Mouse (Mus musculus): ENCODE results near the gene Gcnt3. TPM values are rescaled to one million over a fixed set of nuclear protein-coding genes. Genes with fewer than 3 reads are reported as not detected.
A peak's percentile ranks its signal among the peaks of the same experiment; 100 is the strongest.

Gcnt3 gene
- polyA plus RNA-seq (2015; fragmentation: Nextera tagmentation; extraction: Ambion mirVana), result 0.43 and 0.67 TPM in 2 replicates

DNA sequence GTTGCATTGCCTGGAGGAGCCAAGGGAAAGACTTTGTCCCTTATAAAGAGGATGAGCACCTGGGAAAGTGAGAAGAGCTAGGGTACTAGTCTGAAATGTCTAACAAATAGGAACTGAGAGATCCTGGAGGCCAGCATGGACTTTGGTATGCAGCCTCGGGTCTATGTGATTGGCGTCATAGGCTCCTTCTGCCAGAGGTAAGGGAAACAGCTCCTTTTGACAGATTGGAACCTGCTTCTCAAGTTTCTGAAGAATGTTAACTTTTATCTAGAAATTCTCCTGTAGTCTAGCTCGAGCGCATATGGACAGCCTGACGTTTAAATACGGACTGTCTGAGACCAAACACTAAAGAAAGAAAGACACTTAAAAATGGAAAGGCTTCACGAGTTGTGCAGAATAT is at the start of gene Gcnt3:
TSS of gene Gcnt3 (minus strand) at position 101 of the 400 bp plus-strand sequence.
- ATAC-seq (ENCODE audit: insufficient number of reproducible peaks, low FRiP score, low TSS enrichment, low read depth), result no peak
- WGBS, result 65% methylated on average over 7 of the region's 7 CpGs
- Histone ChIP-seq H3K4me1 (no peaks in the 10 kb centered on the region), H3K9me3 (no peaks in the 10 kb centered on the region), H3K27ac (no peak within 1 kb of the TSS), H3K27me3 (no peaks in the 10 kb centered on the region), H3K4me2 (no peak within 1 kb of the TSS), H3K4me3 (no peak within 1 kb of the TSS), H3K9ac (no peak within 1 kb of the TSS), H3K36me3 (no peaks in the 10 kb centered on the region)

DNA sequence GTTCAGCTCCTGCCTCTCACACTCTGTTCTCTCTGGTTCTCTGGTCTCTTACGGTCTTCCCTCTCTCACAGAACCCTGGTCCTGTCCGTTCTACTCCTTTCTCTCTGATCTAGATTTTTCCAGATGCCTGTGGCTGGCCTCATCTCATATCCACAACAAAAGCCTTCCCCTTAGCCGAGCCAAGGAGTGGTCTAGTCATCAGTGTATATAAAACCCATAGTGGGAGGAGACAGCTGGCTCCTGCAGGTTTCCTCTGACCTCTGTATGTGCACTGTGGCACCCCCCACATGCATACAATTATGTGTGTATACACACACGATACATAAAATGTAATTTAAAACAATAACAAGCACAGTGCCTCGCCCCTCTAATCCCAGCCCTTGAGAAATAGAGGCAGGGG is 49.5 kb upstream of the Gcnt3 start:
- ATAC-seq (ENCODE audit: insufficient number of reproducible peaks, low FRiP score, low TSS enrichment, low read depth), result no peak
- no peak overlapping the region for H3K27ac ChIP-seq
- no peak overlapping the region for H3K4me3 ChIP-seq
- H3K36me3 ChIP-seq, result no peaks in the 10 kb centered on the region
- H3K9ac ChIP-seq, result no peak overlapping the region
- H3K4me1 ChIP-seq, result peaks cover 21% of the 10 kb centered on the region
- no peaks in the 10 kb centered on the region for H3K27me3 ChIP-seq
- no peak overlapping the region for H3K4me2 ChIP-seq
- 52% methylated on average over 5 of the region's 5 CpGs for WGBS
- H3K9me3 ChIP-seq, result no peaks in the 10 kb centered on the region

DNA sequence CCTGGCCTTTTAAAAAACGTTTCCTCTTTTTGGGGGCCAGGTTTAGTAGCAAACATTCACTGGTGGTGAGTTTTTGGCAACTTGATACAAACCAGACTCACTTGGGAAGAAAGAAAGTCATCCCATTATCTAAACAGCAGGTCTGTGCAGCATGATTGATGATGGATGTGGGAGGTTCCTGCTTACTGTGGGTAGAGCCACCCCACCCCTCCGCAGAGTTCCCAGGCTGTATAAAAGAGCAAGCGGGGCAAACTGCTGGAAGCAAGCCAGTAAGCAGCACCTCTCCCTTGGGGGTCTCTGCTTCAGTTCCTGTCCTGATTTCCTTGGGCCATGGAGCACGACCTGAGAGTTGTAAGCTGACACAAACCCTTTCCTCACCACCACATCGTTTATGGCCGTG is 48.2 kb upstream of the Gcnt3 start:
- Histone ChIP-seq H3K36me3 (no peaks in the 10 kb centered on the region), H3K27ac (no peak overlapping the region), H3K4me2 (no peak overlapping the region), H3K4me3 (no peak overlapping the region), H3K27me3 (no peaks in the 10 kb centered on the region), H3K4me1 (peaks cover 24% of the 10 kb centered on the region), H3K9me3 (no peaks in the 10 kb centered on the region), H3K9ac (no peak overlapping the region)
- no peak for ATAC-seq (ENCODE audit: insufficient number of reproducible peaks, low FRiP score, low TSS enrichment, low read depth)
- WGBS, result 20% methylated on average over 6 of the region's 6 CpGs

DNA sequence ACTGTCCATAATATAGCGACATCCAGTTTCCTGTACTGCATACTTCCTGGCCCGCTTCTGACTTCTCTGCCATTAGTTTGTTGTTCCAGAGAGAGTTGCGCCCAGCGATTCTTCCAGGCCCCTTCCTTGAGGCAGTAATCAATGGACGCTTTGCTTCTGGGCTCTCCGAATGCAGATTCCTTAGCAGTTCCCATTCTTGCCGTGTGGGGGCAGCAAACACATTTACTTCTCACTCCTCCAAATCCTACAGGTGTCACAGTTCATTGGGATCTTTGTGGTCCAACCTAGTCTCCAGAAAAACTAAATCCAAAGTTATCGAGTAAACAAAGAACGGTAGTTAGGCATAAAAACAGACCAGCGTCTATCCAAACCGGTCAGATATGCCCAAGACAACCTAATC is 46.2 kb upstream of the Gcnt3 start:
- no peak for ATAC-seq (ENCODE audit: insufficient number of reproducible peaks, low FRiP score, low TSS enrichment, low read depth)
- Histone ChIP-seq H3K27me3 (no peaks in the 10 kb centered on the region), H3K9me3 (no peaks in the 10 kb centered on the region), H3K4me2 (no peak overlapping the region), H3K9ac (no peak overlapping the region), H3K27ac (no peak overlapping the region), H3K36me3 (no peaks in the 10 kb centered on the region), H3K4me3 (no peak overlapping the region), H3K4me1 (peaks cover 24% of the 10 kb centered on the region)
- WGBS, result 61% methylated on average over 11 of the region's 11 CpGs

DNA sequence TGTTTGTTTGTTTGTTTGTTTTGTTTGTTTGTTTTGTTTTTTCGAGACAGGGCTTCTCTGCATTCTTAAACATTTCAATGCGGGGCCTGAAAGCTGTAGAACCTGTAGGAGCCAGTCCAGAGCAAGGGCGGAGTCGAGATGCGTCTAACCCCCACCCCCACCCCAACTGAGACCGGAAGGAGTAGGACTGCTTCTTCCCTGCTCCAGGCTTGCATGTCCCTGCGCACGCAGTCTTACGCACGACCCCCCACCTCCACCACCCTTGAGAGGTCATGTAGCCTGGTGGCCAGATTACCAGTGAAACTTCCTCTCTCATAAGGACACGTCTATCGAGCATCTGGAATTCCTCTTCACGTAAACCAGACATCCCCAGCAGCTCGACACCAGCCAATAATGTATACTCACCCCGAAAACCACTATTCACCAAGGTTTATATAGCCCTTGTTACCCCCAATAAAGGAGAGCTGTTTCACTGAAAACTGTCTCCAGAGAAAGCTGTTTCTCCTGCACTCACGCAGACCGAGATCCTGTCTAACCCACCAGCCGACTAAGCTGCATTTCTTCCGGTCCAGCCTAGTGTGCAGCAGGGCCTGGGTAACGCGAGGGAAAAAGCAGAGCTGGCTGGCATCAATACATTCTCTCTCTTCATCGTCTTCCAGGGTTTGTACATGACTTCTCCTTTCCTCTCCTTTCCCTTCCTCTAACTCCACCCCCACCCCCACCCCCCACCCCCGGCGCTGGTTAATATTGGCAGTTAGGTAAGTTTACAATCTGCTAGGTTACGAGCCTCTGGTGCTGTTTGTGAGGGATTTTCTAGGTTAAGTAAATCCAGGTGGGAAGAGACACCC is 44.7 kb upstream of the Gcnt3 start:
- ATAC-seq (ENCODE audit: insufficient number of reproducible peaks, low FRiP score, low TSS enrichment, low read depth), result no peak
- H3K4me1 ChIP-seq, result peaks cover 11% of the 10 kb centered on the region
- peak overlapping the region; percentile 25 for H3K4me3 ChIP-seq
- peak overlapping the region; percentile 47 for H3K4me2 ChIP-seq
- no peaks in the 10 kb centered on the region for H3K36me3 ChIP-seq
- H3K27me3 ChIP-seq, result no peaks in the 10 kb centered on the region
- no peak overlapping the region for H3K9ac ChIP-seq
- 24% methylated on average over 25 of the region's 25 CpGs for WGBS
- H3K9me3 ChIP-seq, result no peaks in the 10 kb centered on the region
- no peak overlapping the region for H3K27ac ChIP-seq

DNA sequence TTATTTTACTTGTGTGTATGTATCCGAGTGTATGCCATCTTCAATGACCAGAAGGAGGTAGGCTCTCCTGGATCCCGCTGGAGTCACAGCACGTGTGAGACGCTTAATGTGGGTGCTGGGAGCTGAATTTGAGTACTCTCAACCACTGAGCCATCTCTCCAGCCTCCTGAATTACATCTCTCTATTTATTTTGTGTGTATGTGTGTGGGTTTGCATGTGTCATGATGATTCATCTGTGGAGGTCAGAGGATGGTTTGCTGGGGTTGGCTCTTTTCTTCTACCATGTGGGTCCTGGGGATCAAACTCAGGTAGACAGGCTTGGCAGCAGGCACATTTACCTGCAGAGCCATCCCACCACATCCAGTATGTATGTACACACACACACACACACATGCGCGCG is 43.9 kb upstream of the Gcnt3 start:
- Histone ChIP-seq H3K4me1 (peaks cover 8% of the 10 kb centered on the region), H3K27me3 (no peaks in the 10 kb centered on the region), H3K27ac (no peak overlapping the region), H3K4me2 (no peak overlapping the region), H3K9ac (no peak overlapping the region), H3K4me3 (no peak overlapping the region), H3K9me3 (no peaks in the 10 kb centered on the region), H3K36me3 (no peaks in the 10 kb centered on the region)
- 91% methylated on average over 7 of the region's 7 CpGs for WGBS
- no peak for ATAC-seq (ENCODE audit: insufficient number of reproducible peaks, low FRiP score, low TSS enrichment, low read depth)

DNA sequence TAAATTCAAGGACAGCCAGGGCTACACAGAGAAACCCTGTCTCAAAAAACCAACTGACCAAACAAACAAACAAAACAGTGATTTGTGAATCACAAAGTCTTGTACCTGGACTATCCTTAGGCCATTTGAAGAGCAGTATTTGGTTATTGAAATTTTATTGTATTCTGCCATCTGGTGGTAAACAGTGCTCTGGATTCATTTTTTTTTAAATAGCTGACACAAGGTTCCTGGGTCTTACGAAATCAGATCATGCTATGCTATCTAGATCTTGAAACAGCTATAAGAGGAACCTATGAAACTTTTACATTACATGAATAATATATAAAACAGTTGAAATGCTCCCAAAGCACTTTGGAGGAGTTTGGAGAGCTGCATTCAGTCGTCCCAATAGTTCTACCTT is 43.1 kb upstream of the Gcnt3 start:
- Histone ChIP-seq H3K4me3 (no peak overlapping the region), H3K9me3 (no peaks in the 10 kb centered on the region), H3K4me2 (no peak overlapping the region), H3K27ac (no peak overlapping the region), H3K36me3 (no peaks in the 10 kb centered on the region), H3K27me3 (no peaks in the 10 kb centered on the region), H3K4me1 (peaks cover 8% of the 10 kb centered on the region), H3K9ac (no peak overlapping the region)
- WGBS, result 64% methylated on average over 2 of the region's 2 CpGs
- ATAC-seq (ENCODE audit: insufficient number of reproducible peaks, low FRiP score, low TSS enrichment, low read depth), result no peak

DNA sequence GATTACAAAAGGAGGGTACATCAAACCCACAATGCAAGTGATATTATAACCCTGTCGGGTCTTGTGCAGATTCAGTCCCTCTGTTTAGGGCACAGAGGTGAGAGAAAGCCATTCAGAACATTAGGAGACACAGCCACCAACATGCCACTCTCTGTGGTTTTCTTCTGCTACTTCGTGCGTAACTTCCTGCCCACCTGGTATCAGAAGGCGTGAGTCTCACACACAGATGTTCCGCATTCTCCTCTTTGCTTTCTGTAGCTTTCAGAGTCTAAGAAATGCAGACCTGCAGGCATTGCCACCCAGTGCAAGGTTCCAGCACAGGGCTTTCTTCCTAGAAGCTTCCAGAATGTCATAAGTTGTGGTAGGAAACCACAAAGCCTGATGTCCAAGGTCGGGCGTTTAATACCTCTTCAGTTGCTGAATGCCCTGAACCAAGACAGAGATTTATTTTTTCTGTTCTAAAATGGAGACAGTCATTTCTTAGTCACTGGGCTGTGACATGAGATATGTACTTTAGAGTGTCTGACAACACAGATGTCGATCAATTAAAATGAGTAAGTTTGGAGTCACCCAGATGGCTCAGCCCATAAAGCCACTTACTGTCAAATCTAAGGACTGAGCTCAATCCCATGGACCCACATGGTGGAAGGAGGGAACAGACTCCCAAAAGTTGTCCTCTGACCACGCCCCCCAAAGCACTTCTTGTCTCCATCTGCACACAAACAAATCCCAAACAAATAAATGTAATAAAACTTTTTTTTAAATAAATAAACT is 42.3 kb upstream of the Gcnt3 start:
- H3K4me2 ChIP-seq, result no peak overlapping the region
- ATAC-seq (ENCODE audit: insufficient number of reproducible peaks, low FRiP score, low TSS enrichment, low read depth), result no peak
- no peaks in the 10 kb centered on the region for H3K9me3 ChIP-seq
- H3K9ac ChIP-seq, result no peak overlapping the region
- 82% methylated on average over 9 of the region's 9 CpGs for WGBS
- no peak overlapping the region for H3K27ac ChIP-seq
- peaks cover 8% of the 10 kb centered on the region for H3K4me1 ChIP-seq
- no peaks in the 10 kb centered on the region for H3K36me3 ChIP-seq
- H3K27me3 ChIP-seq, result no peaks in the 10 kb centered on the region
- H3K4me3 ChIP-seq, result no peak overlapping the region

DNA sequence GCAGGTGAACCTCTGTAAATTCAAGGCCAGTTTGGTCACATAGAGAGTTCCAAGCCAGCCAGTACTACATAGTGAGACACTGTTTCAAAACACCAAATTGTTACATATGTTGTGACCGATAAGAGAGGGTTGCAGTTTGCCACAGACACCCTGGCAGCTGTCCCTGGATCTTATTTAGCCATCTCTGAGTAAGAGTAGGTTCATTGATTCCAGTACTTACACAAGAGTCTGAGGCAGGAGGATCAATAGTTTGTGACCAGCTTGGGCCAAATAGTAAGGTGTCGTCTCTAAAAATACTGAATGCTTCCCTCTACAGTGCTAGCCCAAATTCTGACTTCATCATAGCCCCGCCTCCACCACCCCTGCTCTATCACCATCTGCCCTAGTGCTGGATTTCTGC is 40.1 kb upstream of the Gcnt3 start:
- no peak for ATAC-seq (ENCODE audit: insufficient number of reproducible peaks, low FRiP score, low TSS enrichment, low read depth)
- 88% methylated on average over 3 of the region's 3 CpGs for WGBS
- H3K27me3 ChIP-seq, result no peaks in the 10 kb centered on the region

DNA sequence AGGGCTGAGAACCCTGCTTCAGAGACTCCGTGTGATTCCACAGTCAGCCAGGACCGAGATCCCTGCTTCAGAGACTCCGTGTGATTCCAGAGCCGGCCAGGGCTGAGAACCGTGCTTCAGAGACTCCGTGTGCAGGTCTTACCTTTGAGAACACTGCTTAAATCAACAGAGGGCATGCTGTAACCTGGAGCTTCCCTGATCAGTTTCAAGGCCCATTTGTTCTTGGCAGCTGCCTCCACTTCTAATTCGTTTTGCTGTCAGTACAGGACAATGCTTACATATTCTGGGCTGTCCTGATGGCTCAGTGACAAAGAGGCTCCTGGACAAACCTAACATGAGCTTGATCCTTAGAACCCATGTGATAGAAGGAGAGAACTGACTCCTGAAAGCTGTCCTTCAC is 39.3 kb upstream of the Gcnt3 start:
- no peaks in the 10 kb centered on the region for H3K36me3 ChIP-seq
- H3K9ac ChIP-seq, result no peak overlapping the region
- H3K27ac ChIP-seq, result no peak overlapping the region
- H3K27me3 ChIP-seq, result no peaks in the 10 kb centered on the region
- H3K4me2 ChIP-seq, result no peak overlapping the region
- no peak overlapping the region for H3K4me3 ChIP-seq
- ATAC-seq (ENCODE audit: insufficient number of reproducible peaks, low FRiP score, low TSS enrichment, low read depth), result no peak
- no peaks in the 10 kb centered on the region for H3K9me3 ChIP-seq
- H3K4me1 ChIP-seq, result peaks cover 2% of the 10 kb centered on the region
- WGBS, result 65% methylated on average over 7 of the region's 7 CpGs

More for the DNA sequence above, 40.1 kb upstream of the Gcnt3 start:
- no peaks in the 10 kb centered on the region for H3K9me3 ChIP-seq
- no peak overlapping the region for H3K4me2 ChIP-seq
- H3K36me3 ChIP-seq, result no peaks in the 10 kb centered on the region
- H3K4me1 ChIP-seq, result peaks cover 8% of the 10 kb centered on the region
- H3K4me3 ChIP-seq, result no peak overlapping the region
- no peak overlapping the region for H3K9ac ChIP-seq
- no peak overlapping the region for H3K27ac ChIP-seq

DNA sequence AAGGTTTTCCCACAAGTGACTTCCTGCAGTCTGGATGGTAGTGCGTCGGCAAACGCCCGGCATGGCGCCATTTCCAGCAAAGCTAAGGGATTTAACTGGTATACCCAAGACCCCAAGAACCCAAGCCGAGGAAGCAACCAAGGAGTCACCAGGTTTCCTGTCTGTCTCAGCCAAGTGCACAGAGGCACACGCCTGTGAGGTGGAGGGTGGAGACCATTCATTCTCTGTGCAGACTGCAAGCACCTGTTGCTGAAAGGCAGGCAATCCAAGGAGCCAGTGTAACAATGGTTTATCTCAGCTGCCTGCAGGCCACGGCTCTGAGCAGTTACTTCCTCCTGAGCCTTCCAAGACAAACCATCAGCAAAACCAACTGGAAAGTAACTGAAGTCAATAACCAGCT is 34.5 kb upstream of the Gcnt3 start:
- H3K9ac ChIP-seq, result no peak overlapping the region
- no peaks in the 10 kb centered on the region for H3K36me3 ChIP-seq
- no peak overlapping the region for H3K4me3 ChIP-seq
- no peaks in the 10 kb centered on the region for H3K4me1 ChIP-seq
- no peak overlapping the region for H3K4me2 ChIP-seq
- no peak overlapping the region for H3K27ac ChIP-seq
- no peaks in the 10 kb centered on the region for H3K27me3 ChIP-seq
- ATAC-seq (ENCODE audit: insufficient number of reproducible peaks, low FRiP score, low TSS enrichment, low read depth), result no peak
- no peaks in the 10 kb centered on the region for H3K9me3 ChIP-seq
- WGBS, result 78% methylated on average over 8 of the region's 8 CpGs

DNA sequence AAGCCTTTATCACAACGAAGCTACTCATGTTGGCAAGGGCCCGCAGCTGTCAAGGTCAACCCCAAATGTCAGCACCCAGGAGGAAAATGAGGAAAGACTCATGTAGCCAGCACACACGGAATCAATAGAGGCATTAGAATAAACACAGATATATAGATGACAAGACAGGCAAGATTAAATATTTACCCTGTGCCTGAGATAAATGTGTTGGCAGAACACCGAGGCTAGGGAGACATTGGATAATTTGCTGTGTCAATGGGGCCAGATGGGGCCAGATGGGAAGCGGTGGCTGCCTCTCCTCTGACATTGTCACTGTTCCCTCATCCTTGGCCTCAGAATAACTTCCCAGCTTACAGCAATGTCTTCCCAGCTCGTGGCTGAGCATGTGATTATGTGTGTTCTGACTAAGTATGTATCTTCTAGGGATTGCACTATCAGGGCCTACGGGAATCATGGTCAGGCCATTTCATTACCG is 32.1 kb upstream of the Gcnt3 start:
- WGBS, result 74% methylated on average over 8 of the region's 8 CpGs
- Histone ChIP-seq H3K27me3 (no peaks in the 10 kb centered on the region), H3K4me3 (no peak overlapping the region), H3K4me1 (no peaks in the 10 kb centered on the region), H3K9ac (no peak overlapping the region), H3K36me3 (no peaks in the 10 kb centered on the region), H3K9me3 (no peaks in the 10 kb centered on the region), H3K27ac (no peak overlapping the region), H3K4me2 (no peak overlapping the region)
- ATAC-seq (ENCODE audit: insufficient number of reproducible peaks, low FRiP score, low TSS enrichment, low read depth), result no peak

All from limb, embryonic 15.5 days (tissue).